Mouse (Mus musculus): Measurements from ENCODE around the gene Iah1. TPM values are rescaled to one million over a fixed set of nuclear protein-coding genes. Genes with fewer than 3 reads are reported as not detected.

Gene Iah1
- total and polyA plus RNA-seq, 3 experiments: 27.8 to 108 (median 49.5) TPM

DNA sequence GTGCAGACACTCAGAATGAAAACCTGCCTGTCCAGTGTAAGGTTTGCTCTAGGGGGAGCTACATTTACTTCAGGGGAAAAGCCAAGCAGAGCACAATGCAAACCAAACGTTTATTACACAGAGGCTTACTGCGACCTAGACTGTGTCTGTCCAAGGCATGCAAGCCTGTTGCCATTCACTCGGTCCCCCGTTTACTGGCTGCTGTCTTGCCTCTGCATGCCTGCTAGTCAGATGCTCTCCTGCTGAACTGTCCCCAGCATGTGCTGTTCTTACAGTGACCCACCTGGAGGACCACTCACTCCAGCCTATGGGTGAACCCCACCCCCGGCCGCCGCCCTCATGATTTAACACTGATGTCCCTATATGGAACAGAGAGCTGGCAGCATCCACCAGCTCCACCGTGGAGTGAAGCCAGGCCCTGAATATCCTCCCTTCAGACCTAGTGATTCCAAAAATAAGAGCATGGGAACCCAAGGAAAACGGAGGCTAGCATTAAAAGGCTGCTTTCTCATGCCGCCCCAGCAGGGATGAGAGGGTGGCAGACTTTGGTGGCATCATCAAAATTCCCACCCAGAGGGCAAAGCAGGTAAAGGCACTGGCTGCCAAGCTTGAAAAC is 14.9 kb downstream of the Iah1 start:
- TF ChIP-seq TAL1 (conservative IDR thresholded peaks at IDR 0.05; ENCODE audit: low read depth, low read length) (no peak), CTCF (IDR thresholded peaks at IDR 0.05; ENCODE audit: low read depth, low read length) (no peak), GATA2 (IDR thresholded peaks at IDR 0.05; ENCODE audit: borderline replicate concordance, low read depth, low read length) (no peak), GATA1 (IDR thresholded peaks at IDR 0.05; ENCODE audit: borderline replicate concordance, low read length) (no peak), POLR2AphosphoS5 (IDR thresholded peaks at IDR 0.05; ENCODE audit: insufficient replicate concordance, low read depth, low read length) (no peak)
- DNase-seq (ENCODE audit: low spot score) (no peak), ATAC-seq (ENCODE audit: extremely low read depth, insufficient number of reproducible peaks, low FRiP score, poor library complexity, severe bottlenecking) (no peak)
- Histone ChIP-seq H3K36me3 (replicated peaks) (peaks cover 92% of the 10 kb centered on the region), H3K9me3 (replicated peaks) (no peaks in the 10 kb centered on the region), H3K27me3 (ENCODE audit: insufficient read depth, low read length) (no peaks in the 10 kb centered on the region), H3K4me1 (ENCODE audit: insufficient read depth, low read depth, low read length) (peaks cover 5% of the 10 kb centered on the region), H3K4me3 (ENCODE audit: low read depth, low read length) (no peak overlapping the region)

DNA sequence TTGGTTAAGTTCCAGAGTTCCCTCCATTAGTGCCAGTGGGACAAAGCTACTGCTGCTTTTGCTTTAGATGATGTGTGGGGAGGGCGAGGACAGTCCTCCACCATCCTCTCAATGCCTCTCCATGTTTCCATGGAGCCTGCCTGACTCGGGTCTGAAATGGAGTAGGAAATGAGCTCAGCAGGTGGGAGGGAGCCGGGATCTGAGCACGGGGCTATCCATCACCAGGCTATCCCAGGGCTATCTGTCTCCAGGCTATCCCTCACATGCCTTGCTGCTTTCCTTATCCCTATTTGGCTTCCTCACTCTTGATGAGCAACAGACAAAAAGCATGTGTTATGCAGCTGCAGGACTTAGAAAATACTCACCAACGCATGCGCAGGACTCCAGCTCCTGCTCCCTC is 15.5 kb downstream of the Iah1 start:
- no peak overlapping the region for H3K4me3 ChIP-seq (ENCODE audit: low read depth, low read length)
- H3K9me3 ChIP-seq (replicated peaks): no peaks in the 10 kb centered on the region
- ATAC-seq (ENCODE audit: extremely low read depth, insufficient number of reproducible peaks, low FRiP score, poor library complexity, severe bottlenecking): no peak
- DNase-seq (ENCODE audit: low spot score): no peak
- H3K27me3 ChIP-seq (ENCODE audit: insufficient read depth, low read length): no peaks in the 10 kb centered on the region
- TF ChIP-seq GATA2 (IDR thresholded peaks at IDR 0.05; ENCODE audit: borderline replicate concordance, low read depth, low read length) (no peak), POLR2AphosphoS5 (IDR thresholded peaks at IDR 0.05; ENCODE audit: insufficient replicate concordance, low read depth, low read length) (no peak), TAL1 (conservative IDR thresholded peaks at IDR 0.05; ENCODE audit: low read depth, low read length) (no peak), CTCF (IDR thresholded peaks at IDR 0.05; ENCODE audit: low read depth, low read length) (no peak), GATA1 (IDR thresholded peaks at IDR 0.05; ENCODE audit: borderline replicate concordance, low read length) (no peak)
- H3K4me1 ChIP-seq (ENCODE audit: insufficient read depth, low read depth, low read length): peaks cover 8% of the 10 kb centered on the region
- H3K36me3 ChIP-seq (replicated peaks): peaks cover 93% of the 10 kb centered on the region

GRCm38 (mm10) chr12:21333021-21333420 is 16.8 kb downstream of the Iah1 start:
- no peaks in the 10 kb centered on the region for H3K27me3 ChIP-seq (ENCODE audit: insufficient read depth, low read length)
- ATAC-seq (ENCODE audit: extremely low read depth, insufficient number of reproducible peaks, low FRiP score, poor library complexity, severe bottlenecking): no peak

DNA sequence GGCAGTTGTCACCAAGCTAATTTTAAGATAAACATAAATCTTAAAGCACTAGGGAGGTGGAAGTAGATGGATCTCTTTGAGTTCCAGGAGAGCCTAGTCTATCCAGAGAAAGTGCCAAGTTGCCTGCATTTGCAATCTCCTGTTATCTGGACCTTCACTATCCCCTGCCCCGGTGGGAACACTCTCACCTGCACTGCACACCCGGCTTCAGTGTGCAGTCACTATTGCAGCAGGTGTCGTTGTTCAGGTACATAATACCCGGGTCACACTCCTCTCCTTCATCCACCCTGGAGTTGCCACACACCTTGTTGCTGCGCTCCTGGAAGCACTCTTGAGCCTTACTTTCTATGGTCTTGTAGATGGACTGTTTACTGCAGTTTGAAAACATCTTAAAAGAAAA is 17.6 kb downstream of the Iah1 start:
- TF ChIP-seq POLR2AphosphoS5 (IDR thresholded peaks at IDR 0.05; ENCODE audit: insufficient replicate concordance, low read depth, low read length): no peak
- no peak for TF ChIP-seq TAL1 (conservative IDR thresholded peaks at IDR 0.05; ENCODE audit: low read depth, low read length)
- TF ChIP-seq CTCF (IDR thresholded peaks at IDR 0.05; ENCODE audit: low read depth, low read length): no peak
- TF ChIP-seq GATA1 (IDR thresholded peaks at IDR 0.05; ENCODE audit: borderline replicate concordance, low read length): no peak
- no peak for TF ChIP-seq GATA2 (IDR thresholded peaks at IDR 0.05; ENCODE audit: borderline replicate concordance, low read depth, low read length)
- Histone ChIP-seq H3K4me3 (ENCODE audit: low read depth, low read length) (no peak overlapping the region), H3K36me3 (replicated peaks) (peaks cover 85% of the 10 kb centered on the region), H3K27me3 (ENCODE audit: insufficient read depth, low read length) (no peaks in the 10 kb centered on the region), H3K4me1 (ENCODE audit: insufficient read depth, low read depth, low read length) (peaks cover 8% of the 10 kb centered on the region), H3K9me3 (replicated peaks) (no peaks in the 10 kb centered on the region)
- ATAC-seq (ENCODE audit: extremely low read depth, insufficient number of reproducible peaks, low FRiP score, poor library complexity, severe bottlenecking): no peak
- DNase-seq (ENCODE audit: low spot score): no peak

More at GRCm38 (mm10) chr12:21333021-21333420, 16.8 kb downstream of the Iah1 start:
- no peak for DNase-seq (ENCODE audit: low spot score)
- H3K4me3 ChIP-seq (ENCODE audit: low read depth, low read length): no peak overlapping the region
- peaks cover 8% of the 10 kb centered on the region for H3K4me1 ChIP-seq (ENCODE audit: insufficient read depth, low read depth, low read length)
- H3K36me3 ChIP-seq (replicated peaks): peaks cover 87% of the 10 kb centered on the region
- H3K9me3 ChIP-seq (replicated peaks): no peaks in the 10 kb centered on the region
- TF ChIP-seq GATA1 (IDR thresholded peaks at IDR 0.05; ENCODE audit: borderline replicate concordance, low read length) (no peak), POLR2AphosphoS5 (IDR thresholded peaks at IDR 0.05; ENCODE audit: insufficient replicate concordance, low read depth, low read length) (no peak), GATA2 (IDR thresholded peaks at IDR 0.05; ENCODE audit: borderline replicate concordance, low read depth, low read length) (no peak), CTCF (IDR thresholded peaks at IDR 0.05; ENCODE audit: low read depth, low read length) (no peak), TAL1 (conservative IDR thresholded peaks at IDR 0.05; ENCODE audit: low read depth, low read length) (no peak)

- Histone ChIP-seq H3K36me3 (replicated peaks) (peaks cover 84% of the 10 kb centered on the region), H3K9me3 (replicated peaks) (no peaks in the 10 kb centered on the region), H3K4me3 (ENCODE audit: low read depth, low read length) (no peak overlapping the region), H3K27me3 (ENCODE audit: insufficient read depth, low read length) (no peaks in the 10 kb centered on the region), H3K4me1 (ENCODE audit: insufficient read depth, low read depth, low read length) (peaks cover 8% of the 10 kb centered on the region; the same call in 1 of the 2 replicates)
- TF ChIP-seq GATA1 (IDR thresholded peaks at IDR 0.05; ENCODE audit: borderline replicate concordance, low read length) (no peak), GATA2 (IDR thresholded peaks at IDR 0.05; ENCODE audit: borderline replicate concordance, low read depth, low read length) (no peak)
- DNase-seq (ENCODE audit: low spot score): no peak
- ATAC-seq (ENCODE audit: extremely low read depth, insufficient number of reproducible peaks, low FRiP score, poor library complexity, severe bottlenecking): peak; percentile 45; the same call in 1 of the 2 replicates
Measured at GRCm38 (mm10) chr12:21335869-21336268, 19.7 kb downstream of the Iah1 start.

- TF ChIP-seq GATA2 (IDR thresholded peaks at IDR 0.05; ENCODE audit: borderline replicate concordance, low read depth, low read length): no peak
- TF ChIP-seq TAL1 (conservative IDR thresholded peaks at IDR 0.05; ENCODE audit: low read depth, low read length): no peak
- no peak for TF ChIP-seq POLR2AphosphoS5 (IDR thresholded peaks at IDR 0.05; ENCODE audit: insufficient replicate concordance, low read depth, low read length)
- no peak for TF ChIP-seq GATA1 (IDR thresholded peaks at IDR 0.05; ENCODE audit: borderline replicate concordance, low read length)
- TF ChIP-seq CTCF (IDR thresholded peaks at IDR 0.05; ENCODE audit: low read depth, low read length): no peak
- H3K9me3 ChIP-seq (replicated peaks): no peaks in the 10 kb centered on the region
- no peak overlapping the region for H3K4me3 ChIP-seq (ENCODE audit: low read depth, low read length)
- DNase-seq (ENCODE audit: low spot score) (no peak), ATAC-seq (ENCODE audit: extremely low read depth, insufficient number of reproducible peaks, low FRiP score, poor library complexity, severe bottlenecking) (no peak)
- peaks cover 82% of the 10 kb centered on the region for H3K36me3 ChIP-seq (replicated peaks)
- no peaks in the 10 kb centered on the region for H3K27me3 ChIP-seq (ENCODE audit: insufficient read depth, low read length)
- peaks cover 8% of the 10 kb centered on the region; the same call in 1 of the 2 replicates for H3K4me1 ChIP-seq (ENCODE audit: insufficient read depth, low read depth, low read length)
Measured at GRCm38 (mm10) chr12:21337171-21337570, 21.0 kb downstream of the Iah1 start.
